Mouse (Mus musculus): ENCODE data around the gene Ak7. TPM values are rescaled to one million over a fixed set of nuclear protein-coding genes. Genes with fewer than 3 reads are reported as not detected.

The Ak7 gene
- polyA plus RNA-seq (2017; shearing (Covaris generic)): under 1 TPM; 0.58 to 0.89 TPM

GRCm38 (mm10) chr12:105705799-105706487, at the start of gene Ak7:
TSS of gene Ak7 (plus strand) at chr12:105705976.
- no peak for ATAC-seq

GRCm38 (mm10) chr12:105676274-105676673, 29.5 kb upstream of the Ak7 start:
- ATAC-seq: no peak

- ATAC-seq: no peak
These were observed 27.6 kb upstream of the Ak7 start for GRCm38 (mm10) chr12:105678211-105678610.

- ATAC-seq: no peak
These were observed 27.0 kb upstream of the Ak7 start for GRCm38 (mm10) chr12:105678762-105679161.

GRCm38 (mm10) chr12:105683933-105684901, 21.6 kb upstream of the Ak7 start, which contains the start of gene Gskip:
TSS of gene Gskip (plus strand) at chr12:105684829.
- peak; percentile 44 for ATAC-seq

GRCm38 (mm10) chr12:105685001-105685691, 20.6 kb upstream of the Ak7 start, which contains the start of gene Atg2b:
TSS of gene Atg2b (minus strand) at chr12:105685211.
- peak; percentile 82 for ATAC-seq

DNA sequence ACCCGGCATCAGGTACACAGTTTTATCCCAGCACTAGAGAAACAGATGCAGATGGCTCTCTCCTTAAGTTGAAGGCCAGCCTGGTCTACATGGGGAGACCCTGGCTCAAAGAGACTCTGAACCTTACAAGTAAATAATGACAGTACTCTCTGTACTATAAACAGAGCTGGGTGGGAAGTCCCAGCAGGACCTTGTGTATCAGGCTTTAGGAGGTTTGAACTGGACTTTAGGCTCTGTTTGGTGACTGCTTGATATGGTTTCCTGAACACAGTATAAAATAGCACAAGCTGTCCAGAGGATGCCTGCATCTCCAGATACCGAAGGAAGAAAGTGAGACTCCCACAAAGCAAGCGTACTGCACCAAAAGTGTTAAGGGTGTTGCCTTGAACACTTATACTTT, 19.0 kb upstream of the Ak7 start:
- ATAC-seq: no peak

GRCm38 (mm10) chr12:105687416-105687815, 18.4 kb upstream of the Ak7 start:
- no peak for ATAC-seq

DNA sequence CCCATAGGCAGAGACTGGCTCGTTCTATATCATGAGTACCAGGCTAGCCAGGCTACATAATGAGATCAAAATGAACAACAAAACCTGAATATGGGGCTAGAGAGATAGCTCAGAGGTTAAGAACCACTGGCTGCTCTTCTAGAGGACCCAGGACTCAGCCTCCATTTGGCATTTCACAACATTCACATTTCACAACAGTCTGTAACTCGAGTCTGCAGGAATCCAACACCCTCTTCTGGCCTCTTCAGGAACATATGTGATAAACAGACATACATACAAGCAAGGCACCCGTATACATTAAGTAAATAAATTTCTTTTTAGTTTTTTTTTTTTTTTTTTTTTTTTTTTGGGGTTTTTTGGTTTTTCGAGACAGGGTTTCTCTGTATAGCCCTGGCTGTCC, 17.2 kb upstream of the Ak7 start:
- no peak for ATAC-seq

- ATAC-seq: no peak
These were observed 16.3 kb upstream of the Ak7 start for GRCm38 (mm10) chr12:105689435-105689834.

- ATAC-seq: no peak
These were observed 11.8 kb upstream of the Ak7 start for GRCm38 (mm10) chr12:105694021-105694420.

- ATAC-seq: no peak
These were observed 9.9 kb upstream of the Ak7 start for GRCm38 (mm10) chr12:105695848-105696247.

DNA sequence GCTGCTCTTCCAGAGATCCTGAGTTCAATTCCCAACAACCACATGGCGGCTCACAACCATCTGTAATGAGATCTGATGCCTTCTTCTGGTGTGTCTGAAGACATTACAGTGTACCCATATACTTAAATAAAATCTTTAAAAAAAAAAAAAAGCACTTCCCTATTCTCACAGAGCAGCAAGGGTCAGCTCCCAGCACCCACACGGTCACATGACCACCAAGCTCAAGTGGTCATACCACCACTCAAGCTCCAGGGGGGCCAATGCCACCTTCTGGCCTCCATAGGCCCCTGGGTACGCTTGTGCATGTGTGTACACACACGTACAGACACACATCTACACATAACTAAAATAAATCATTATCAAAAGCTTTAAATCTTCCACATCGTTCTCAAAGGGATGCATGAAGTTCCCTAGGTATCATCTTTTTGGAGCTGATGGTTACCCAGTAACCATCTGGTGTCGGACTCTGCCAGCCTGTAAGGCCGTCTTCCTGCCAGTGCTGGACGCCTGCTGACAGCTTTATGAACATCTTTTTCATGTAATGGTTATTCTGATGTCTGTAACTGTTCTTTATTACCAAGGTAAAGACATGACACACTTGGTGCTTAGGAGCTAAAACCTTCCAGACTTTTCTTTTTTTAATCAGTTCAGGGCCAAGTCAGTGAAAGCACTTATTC, 8.5 kb upstream of the Ak7 start:
- no peak for ATAC-seq

DNA sequence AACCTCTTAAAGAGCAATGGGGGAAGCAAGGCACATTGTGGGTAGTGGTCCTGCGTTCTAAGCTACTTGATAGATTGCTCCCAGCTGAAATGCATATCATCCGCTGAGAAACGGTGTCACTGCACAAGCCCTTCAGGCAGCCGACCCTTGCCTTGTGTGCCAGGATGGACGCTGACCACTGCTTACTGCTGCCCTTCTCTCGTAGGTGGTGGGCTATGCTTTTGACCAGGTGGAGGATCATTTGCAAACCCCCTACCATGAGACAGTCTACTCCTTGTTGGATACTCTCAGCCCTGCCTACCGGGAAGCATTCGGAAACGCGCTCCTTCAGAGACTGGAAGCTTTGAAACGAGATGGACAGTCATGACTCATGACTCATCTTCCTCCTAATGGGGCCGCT, 5.3 kb upstream of the Ak7 start:
- ATAC-seq: no peak

DNA sequence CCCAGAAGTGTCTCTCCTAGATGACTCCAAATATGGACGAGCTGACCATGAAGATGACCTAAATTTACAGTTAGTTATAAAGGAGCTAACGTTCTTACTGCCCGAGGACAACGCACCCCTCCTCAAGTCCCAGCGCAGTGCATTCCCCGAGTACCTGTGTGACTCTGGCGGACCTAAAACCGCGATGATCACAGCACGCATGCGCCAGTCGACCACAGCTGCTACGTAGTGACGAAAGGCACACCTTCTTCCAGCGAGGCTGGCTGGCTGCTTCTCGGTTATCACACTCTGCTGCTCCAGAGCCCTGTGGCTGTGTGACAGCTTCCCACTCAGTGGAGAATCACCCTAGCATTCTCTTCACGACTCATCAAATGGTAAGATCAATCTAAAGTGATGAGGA, 12.8 kb downstream of the Ak7 start:
- peak; percentile 43 for ATAC-seq

GRCm38 (mm10) chr12:105720196-105720595, 14.4 kb downstream of the Ak7 start:
- ATAC-seq: no peak

- ATAC-seq: no peak
These were observed 15.8 kb downstream of the Ak7 start for GRCm38 (mm10) chr12:105721452-105722132.

- peak; percentile 58 for ATAC-seq
These were observed 16.9 kb downstream of the Ak7 start for GRCm38 (mm10) chr12:105722657-105723056.

- no peak for ATAC-seq
These were observed 18.8 kb downstream of the Ak7 start for GRCm38 (mm10) chr12:105724616-105725015.

- no peak for ATAC-seq
These were observed 20.0 kb downstream of the Ak7 start for GRCm38 (mm10) chr12:105725736-105726135.

DNA sequence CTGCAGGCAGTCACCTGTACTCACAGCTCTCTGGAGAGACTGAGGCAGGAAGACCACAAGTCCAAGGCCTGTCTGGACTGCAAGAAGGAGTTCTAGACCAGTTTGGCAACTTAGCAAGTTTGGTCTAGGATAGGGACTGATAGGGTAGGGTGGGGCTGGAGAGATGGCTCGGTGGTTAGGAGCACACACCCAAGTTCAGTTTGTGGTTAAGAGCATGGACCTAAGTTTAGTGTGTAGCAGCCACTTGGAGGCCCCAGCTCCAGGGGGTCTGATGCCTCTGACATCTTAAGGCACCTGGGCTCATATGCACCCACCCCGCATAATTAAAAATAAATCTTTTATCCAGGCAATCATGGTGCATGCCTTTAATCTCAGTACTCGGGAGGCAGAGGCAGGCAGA, 21.5 kb downstream of the Ak7 start:
- no peak for ATAC-seq

DNA sequence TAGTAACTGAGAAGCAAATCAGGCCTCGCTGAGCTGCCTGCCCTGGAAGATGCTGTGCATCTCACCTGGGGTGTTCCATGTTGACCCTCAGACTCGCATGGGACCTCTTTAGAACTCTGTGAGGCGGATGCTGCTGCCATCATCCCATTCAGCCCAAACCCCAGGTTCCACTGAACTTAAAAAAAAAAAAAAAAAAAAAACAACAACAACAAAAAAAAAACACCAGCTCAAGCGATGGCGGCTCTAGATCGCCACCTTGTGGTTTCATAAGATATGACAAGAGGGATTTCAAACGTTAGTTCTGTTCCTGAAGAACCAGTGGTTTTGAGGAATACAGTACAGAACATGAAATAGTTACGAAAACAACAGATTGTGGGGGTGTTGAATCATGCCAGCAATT, 22.2 kb downstream of the Ak7 start:
- ATAC-seq: no peak

All from CD4-positive, CD25-positive, alpha-beta regulatory T cell, adult 4 months (primary cell).